Mouse (Mus musculus): ENCODE results near the gene Prr3.

- no peak for TF ChIP-seq CTCF (IDR thresholded peaks at IDR 0.05; ENCODE audit: low read depth)
- no peak for TF ChIP-seq EP300 (IDR thresholded peaks at IDR 0.05; ENCODE audit: low read depth)
Observed at GRCm38 (mm10) chr17:36027663-36028062, 47.6 kb upstream of the Prr3 start.

All from heart, postnatal 0 days (tissue).